Mouse (Mus musculus) spleen, postnatal 4 days (tissue): ENCODE measurements around the gene Lag3.

Experiments used
- DNase-seq, 2 experiments: peaks; one replicate each; pipeline ENCODE4 v3.0.0; 2022; ENCODE audit warnings: low spot score in 2 of 2

Lag3 gene

DNA sequence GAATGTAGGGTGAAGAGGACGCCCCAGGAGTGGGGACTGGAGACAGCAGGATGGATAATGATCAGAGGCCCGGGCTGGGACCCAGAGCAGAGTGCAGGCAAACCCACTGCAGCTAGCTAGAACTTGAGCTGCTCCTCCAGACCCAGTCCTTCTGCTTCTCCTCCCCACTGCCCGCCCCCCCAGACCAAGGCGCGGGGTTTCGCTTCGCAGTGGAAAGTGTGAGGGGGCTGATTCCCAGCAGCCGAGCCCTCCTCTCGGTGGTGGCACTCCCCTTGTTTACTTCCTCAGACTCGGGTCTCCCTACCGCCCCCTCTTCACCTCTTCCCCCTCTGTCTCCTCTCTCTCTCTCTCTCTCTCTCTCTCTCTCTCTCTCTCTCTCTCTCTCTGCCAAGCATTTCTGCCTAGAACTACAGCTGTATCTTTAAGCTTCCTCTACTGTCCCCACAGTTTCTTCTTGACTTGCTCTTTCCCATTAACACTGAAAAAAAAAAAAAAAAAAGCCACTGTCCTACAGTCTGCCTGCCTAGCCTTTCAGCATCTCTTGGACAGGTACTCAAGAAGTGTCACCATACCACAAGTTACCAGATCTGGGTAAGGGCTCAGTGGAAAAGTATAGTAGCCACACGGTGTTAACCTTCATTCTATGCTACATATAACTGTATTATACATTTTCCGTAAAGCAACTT is at the start of gene Lag3:
Lag3 (minus strand) TSS at position 173 of the 686 bp plus-strand sequence.
- DNase-seq: no peak

DNA sequence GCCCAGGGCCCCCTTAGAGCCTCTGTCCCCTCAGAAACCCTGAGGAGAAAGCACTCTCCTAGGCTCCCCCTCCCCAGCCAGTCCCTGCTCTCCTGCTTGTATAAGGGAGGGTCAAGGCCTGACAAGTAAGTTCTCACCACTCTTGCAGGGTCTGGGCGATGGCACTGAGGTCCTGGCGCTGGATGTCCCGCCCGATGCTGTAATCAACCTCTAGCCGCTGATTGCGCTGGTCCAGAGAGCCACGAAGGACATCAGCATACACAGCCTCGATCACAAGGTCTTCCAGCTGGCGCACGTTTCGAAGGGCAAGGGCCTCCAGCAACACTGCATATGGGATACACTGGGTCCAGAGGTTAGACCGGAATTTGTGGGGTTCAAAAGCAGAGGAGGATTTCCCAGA is 49.5 kb upstream of the Lag3 start:
- DNase-seq: no peak

GRCm38 (mm10) chr6:124959960-124960359 is 48.5 kb upstream of the Lag3 start:
- DNase-seq: no peak

DNA sequence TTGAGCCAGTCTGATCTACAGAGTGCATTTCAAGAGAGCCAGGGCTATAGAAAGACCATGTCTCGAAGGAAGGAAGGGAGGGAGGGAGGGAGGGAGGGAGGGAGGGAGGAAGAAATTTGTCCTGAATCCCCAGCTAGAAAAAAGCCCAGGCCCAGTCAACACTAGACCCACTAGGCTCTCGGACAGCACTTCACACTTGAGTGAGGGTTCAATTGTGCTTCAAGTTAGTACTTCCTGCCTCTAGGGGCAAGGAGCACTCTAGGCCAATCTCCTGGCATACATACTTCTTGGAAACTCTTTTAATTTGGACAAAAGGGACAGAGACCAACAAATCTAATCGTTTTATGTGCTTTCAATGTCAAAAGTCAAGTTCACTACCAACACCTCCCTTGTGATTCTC is 46.6 kb upstream of the Lag3 start:
- DNase-seq: no peak

- no peak for DNase-seq
Observed at GRCm38 (mm10) chr6:124955212-124955611, 43.7 kb upstream of the Lag3 start.

GRCm38 (mm10) chr6:124953991-124954715 is 42.6 kb upstream of the Lag3 start:
- no peak for DNase-seq

DNA sequence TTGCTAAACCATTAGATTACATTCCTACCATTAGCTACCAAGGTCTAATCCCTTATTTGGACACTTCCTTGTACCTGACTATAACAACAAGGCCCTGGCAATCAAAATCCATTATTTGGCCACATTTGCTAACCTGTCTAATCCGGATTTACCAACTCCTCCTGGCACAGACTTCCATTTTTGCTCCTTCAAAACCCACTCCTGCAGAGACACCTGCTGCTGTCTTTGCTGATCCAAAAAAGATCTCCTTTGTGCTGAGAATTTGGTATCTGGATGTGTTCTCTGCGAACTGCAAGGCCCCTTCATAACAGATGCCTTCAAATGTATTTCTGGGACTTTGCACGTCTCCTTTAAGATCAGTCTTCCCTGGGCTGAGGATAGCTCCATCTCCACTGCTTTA is 32.0 kb upstream of the Lag3 start:
- DNase-seq: no peak

DNA sequence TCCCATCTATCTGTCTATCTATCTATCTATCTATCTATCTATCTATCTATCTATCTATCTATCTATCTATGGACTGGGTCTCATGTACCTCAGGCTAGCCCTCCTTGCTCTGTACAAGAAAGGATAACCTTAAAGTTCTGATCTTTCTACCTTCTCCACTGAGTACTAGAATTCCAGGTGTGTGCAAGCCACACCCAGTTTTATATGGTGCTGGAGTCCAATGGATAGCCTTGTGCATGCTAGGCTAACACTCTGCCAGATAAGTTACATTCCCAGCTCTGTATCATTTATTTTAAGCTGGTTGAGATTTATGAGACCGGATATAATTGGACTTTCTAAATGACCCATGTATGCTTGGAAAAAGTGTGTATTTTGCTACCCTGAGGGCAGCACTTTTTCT is 30.2 kb upstream of the Lag3 start:
- DNase-seq: no peak

DNA sequence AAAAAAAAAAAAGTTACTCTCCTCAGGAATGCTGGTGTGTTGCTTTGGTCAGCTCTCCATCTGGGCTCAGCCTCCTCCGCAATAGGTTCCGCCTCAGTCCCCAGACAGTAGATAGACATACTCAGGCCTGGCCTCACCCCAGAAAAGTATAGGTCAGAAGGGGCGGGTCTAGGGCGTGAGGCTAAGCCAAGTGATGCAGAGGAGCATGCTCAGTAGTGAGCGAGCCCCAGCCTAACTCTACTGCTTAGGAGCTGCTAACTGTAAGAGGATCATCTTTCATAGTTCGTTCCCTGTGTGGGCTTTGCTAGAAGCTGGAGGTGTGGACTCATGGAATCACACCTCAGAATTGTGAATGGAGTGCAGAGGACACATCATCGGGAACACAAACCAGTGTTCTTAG is 27.0 kb upstream of the Lag3 start:
- DNase-seq: no peak

DNA sequence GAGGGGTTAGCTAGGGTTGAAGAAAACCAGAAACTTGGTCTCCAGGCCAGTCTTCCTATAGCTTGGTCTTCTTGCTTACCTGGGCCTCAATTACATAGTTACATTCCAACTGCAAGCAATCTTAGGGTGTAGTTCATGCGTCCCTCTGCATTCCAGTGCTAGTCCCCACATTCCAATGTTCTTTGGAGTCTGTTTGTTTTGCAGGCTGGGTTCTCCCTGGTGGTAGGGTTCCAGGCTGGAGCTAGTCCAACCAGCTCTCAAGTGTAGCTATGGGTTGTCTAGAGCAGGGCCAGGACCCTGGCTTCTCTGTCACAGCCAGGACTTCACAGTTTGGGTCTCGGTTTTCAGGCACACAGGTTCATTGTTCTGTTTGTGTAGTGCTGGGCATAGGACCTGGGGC is 26.0 kb upstream of the Lag3 start:
- DNase-seq: no peak

DNA sequence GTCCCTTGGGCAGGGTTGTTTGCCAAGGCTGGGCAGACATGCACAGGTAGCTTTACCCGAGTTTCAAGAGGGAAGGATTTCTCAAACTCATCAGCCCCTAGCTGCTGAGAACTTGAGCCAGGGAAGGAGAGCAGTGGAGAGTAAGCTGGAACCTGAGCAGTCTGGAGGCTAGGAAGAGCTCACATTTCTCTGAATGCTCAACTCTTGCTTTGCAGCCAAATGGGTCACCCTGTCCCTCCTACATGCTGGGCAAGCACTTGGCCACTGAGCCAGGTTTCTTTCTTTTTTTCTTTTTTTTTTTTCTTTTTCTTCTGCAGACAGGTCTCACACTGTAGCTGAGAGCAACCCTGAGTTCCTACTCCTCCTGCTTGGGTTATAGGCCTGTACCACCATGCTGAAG is 25.2 kb upstream of the Lag3 start:
- DNase-seq: no peak

DNA sequence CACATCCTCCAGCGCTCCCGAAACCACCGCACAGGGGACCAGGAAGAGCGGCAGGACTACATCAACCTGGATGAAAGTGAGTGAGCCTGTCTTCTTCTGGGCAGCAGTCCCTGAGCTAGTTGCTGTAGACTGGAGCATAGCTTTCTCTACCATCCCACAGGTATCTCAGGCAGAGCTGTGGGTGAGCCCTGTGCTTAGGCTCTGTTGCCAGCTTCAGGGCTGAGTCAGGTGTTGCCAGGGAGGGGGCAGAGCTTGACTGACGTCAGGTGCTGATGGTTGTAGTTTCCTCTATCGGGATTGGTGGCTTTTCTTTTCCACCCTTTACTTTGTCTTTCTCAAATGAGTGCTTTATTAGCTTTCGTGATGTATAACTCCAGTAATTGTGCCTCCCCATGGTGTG is 23.2 kb upstream of the Lag3 start:
- no peak for DNase-seq

DNA sequence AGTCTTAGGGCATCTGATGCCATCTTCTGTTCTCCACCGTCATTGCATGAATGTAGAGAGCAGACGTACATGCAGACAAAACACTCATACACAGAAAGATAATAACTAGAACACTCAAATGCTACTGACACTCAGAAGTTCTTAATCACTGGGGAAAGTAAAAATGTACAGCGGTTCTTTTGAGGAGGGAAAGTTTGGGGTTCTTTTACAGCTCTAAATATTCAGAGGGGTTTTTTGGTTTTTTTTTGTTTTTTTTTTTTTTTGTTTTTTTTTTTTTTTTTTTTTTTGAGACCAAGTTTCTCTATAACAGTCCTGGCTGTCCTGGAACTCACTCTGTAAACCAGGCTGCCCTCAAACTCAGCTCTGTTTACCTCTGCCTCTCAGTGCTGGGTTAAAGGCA is 21.6 kb upstream of the Lag3 start:
- DNase-seq: no peak

GRCm38 (mm10) chr6:124932314-124932695 is 20.8 kb upstream of the Lag3 start:
- no peak for DNase-seq

GRCm38 (mm10) chr6:124931525-124932313 is 20.2 kb upstream of the Lag3 start:
- DNase-seq: no peak

DNA sequence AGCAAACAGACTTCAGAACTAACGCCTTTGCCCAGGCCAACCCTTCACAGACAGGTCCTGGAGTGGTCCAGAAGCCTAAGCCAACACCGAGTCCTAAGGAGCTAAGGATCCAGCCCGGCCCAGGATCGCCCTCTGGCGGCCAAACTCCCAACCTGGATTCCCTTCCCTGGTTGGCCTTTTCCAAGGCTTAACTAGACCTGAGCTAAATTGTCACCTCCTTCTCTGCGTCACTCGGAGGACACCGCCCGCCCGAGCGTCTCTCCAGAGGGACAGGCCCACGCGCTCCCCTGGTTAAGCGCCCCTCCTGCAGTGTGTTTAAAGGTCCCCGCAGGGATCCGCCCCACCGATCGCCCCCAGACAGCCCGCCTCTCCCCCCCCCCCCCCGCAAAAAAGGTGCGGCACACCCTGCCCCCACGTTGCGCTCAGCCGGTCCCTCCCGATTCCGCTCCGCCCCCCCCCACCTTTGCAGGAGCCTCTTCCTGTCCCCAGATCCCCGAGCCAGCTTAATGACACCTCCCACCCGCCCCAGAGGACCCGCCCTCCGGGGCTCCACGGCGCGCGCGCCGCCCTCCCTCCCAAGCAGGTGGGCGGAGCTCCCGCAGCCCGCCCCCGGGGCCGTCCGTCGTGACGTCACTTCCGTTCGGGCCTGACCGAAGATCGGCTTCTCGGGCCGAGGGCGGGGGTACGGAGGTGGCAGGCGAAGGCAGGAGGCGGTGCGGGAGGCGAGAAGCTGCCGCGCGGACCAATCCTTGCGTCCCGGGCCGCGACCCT is 19.4 kb upstream of the Lag3 start, which contains the start of gene Mlf2:
Mlf2 (plus strand) TSS at position 633 of the 771 bp plus-strand sequence.
- peak; percentile 99 to 100 for DNase-seq

- no peak for DNase-seq
Observed at GRCm38 (mm10) chr6:124930231-124930630, 18.7 kb upstream of the Lag3 start.

DNA sequence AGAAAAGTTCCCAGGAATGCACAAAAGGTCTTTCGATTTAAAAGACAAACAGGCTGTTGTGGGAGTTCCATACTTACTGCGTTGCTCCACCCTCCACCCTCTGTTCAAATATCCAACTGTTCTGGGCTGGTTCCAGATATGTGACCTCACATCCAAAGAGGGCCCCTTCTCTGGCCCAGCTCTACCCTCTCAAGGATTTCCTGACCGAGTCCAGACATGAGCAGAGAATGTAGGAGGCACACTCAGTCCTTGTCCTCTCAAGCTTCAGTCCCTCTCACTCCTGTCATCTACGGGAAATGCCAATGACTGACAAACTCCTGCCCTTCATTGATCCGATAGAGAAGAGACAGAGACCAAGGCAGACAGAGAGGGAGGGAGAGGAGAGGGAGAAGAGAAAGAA is 14.4 kb upstream of the Lag3 start:
- DNase-seq: no peak

GRCm38 (mm10) chr6:124925173-124925793 is 13.8 kb upstream of the Lag3 start:
- no peak for DNase-seq

- no peak for DNase-seq
Observed at GRCm38 (mm10) chr6:124921539-124921938, 10.0 kb upstream of the Lag3 start.

GRCm38 (mm10) chr6:124920318-124921085 is 9.0 kb upstream of the Lag3 start:
- no peak for DNase-seq
